39 mouse cellular contexts compared by ENCODE assay signal in the genomic region with DNA sequence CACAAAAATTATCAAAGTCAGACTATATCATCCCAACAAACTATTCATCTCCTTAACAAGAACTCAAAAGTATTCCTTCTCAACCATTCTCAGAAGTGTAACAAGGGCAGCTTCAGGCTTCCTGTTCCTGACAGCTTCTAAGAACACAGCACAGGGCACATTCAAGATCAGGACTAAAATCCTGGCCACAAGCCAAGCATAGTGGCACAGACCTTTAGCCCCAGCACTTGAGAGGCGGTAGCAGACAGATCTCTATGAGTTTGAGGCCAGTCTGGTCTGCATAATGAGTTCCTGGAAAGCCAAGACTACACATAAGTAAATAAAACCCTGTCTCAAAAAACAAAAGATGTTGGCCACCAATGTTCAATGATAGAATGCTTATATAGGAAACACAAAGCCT. TPM values are rescaled to one million over a fixed set of nuclear protein-coding genes. Genes with fewer than 3 reads are reported as not detected.
A peak's percentile ranks its signal among the peaks of the same experiment; 100 is the strongest.
DNase-seq lines count a peak whose midpoint lies in the region; ATAC-seq and TF ChIP-seq lines count a peak whose summit lies in the region.
"Had no signal": no experiment of that assay in that cellular context is flagged by ENCODE, and none has a peak within 500 bp of the region (broad histone marks: within the 10 kb centered on the region; RNA-seq: fewer than 3 reads in every experiment).

No protein-coding gene starts in this region.

- H3K9me3 ChIP-seq in kidney, embryonic 16.5 days (ENCODE audit: low read length), result no peaks in the 10 kb centered on the region
- H3K9me3 ChIP-seq: G1E; heart, embryonic 15.5 days; hindbrain, embryonic 12.5 days; intestine, embryonic 15.5 days; limb, embryonic 13.5 days; midbrain, embryonic 13.5 days; neural tube, embryonic 15.5 days had no signal

- peak; percentile 72 for DNase-seq in kidney, adult 11 months
- DNase-seq in 416B (ENCODE audit: low read depth) (peak; percentile 43), adipocyte (ENCODE audit: low spot score) (peak; percentile 15)
- DNase-seq in kidney, postnatal 14 days, result peak; percentile 78
- DNase-seq in left cerebral cortex, adult 2 months (ENCODE audit: extremely low spot score in 1 of 2, low spot score in 2 of 2), result no peak
- DNase-seq: adrenal gland, postnatal 25 days; B cell, adult 2 months; cerebellum, adult 8-10 months; cerebellum, postnatal 36 days; gastrocnemius, postnatal 14 days; lung, postnatal 36 days; retina, postnatal 1 day; right cerebral cortex, postnatal 25 days; thymus, adult 18-20 months; thymus, postnatal 4 days had no signal

- no peak overlapping the region for H3K4me3 ChIP-seq in kidney, embryonic 16.5 days (ENCODE audit: low read length)
- no peak overlapping the region for H3K4me3 ChIP-seq in left cerebral cortex, adult 2 months
- H3K4me3 ChIP-seq: heart, embryonic 15.5 days; hindbrain, embryonic 12.5 days; intestine, embryonic 15.5 days; layer of hippocampus, adult 2 months; limb, embryonic 13.5 days; midbrain, embryonic 13.5 days; neural tube, embryonic 15.5 days had no signal

- peaks cover 58% of the 10 kb centered on the region for H3K36me3 ChIP-seq in kidney, embryonic 16.5 days (ENCODE audit: insufficient read depth, low read length)

- H3K27me3 ChIP-seq in kidney, embryonic 16.5 days (ENCODE audit: insufficient read depth, low read length), result no peaks in the 10 kb centered on the region
- H3K27me3 ChIP-seq: heart, embryonic 15.5 days; hindbrain, embryonic 12.5 days; intestine, embryonic 15.5 days; limb, embryonic 13.5 days; midbrain, embryonic 13.5 days; neural tube, embryonic 15.5 days; Patski had no signal

- 46% methylated on average over 1 of the region's 1 CpGs for WGBS in kidney, embryonic 16.5 days

- H3K4me1 ChIP-seq in kidney, embryonic 16.5 days (ENCODE audit: insufficient read depth, low read length), result no peaks in the 10 kb centered on the region
- H3K4me1 ChIP-seq: hindbrain, embryonic 12.5 days; midbrain, embryonic 13.5 days had no signal

- no peak for TF ChIP-seq CTCF in left cerebral cortex, adult 2 months (IDR thresholded peaks at IDR 0.05)

- no peak overlapping the region for H3K4me2 ChIP-seq in kidney, embryonic 16.5 days (replicated peaks; ENCODE audit: low read depth, low read length)
- H3K4me2 ChIP-seq: heart, embryonic 15.5 days; hindbrain, embryonic 12.5 days; intestine, embryonic 15.5 days; limb, embryonic 13.5 days; liver, embryonic 11.5 days; midbrain, embryonic 13.5 days; neural tube, embryonic 15.5 days had no signal

- intact Hi-C loops in left cerebral cortex, adult 2 months (cut with DNase I), result no loop called here

- H3K9ac ChIP-seq in kidney, embryonic 16.5 days (replicated peaks; ENCODE audit: low read length), result no peak overlapping the region
- H3K9ac ChIP-seq: heart, embryonic 15.5 days; hindbrain, embryonic 12.5 days; intestine, embryonic 15.5 days; limb, embryonic 13.5 days; midbrain, embryonic 13.5 days; neural tube, embryonic 15.5 days had no signal

- H3K27ac ChIP-seq in kidney, embryonic 16.5 days (ENCODE audit: low read length), result no peak overlapping the region
- H3K27ac ChIP-seq in left cerebral cortex, adult 2 months, result no peak overlapping the region
- H3K27ac ChIP-seq: heart, embryonic 15.5 days; hindbrain, embryonic 12.5 days; hindbrain, postnatal 0 days; intestine, embryonic 15.5 days; layer of hippocampus, adult 2 months; limb, embryonic 13.5 days; midbrain, embryonic 13.5 days; neural tube, embryonic 15.5 days had no signal

- ATAC-seq in kidney, embryonic 16.5 days (ENCODE audit: low FRiP score, low TSS enrichment), result no peak
- ATAC-seq in erythroblast, adult 5-6 weeks (replicated peaks; ENCODE audit: low FRiP score, poor library complexity, severe bottlenecking), result no peak
- no peak for ATAC-seq in megakaryocyte progenitor cell, adult 5-6 weeks (replicated peaks; ENCODE audit: poor library complexity)
- ATAC-seq: forebrain, embryonic 14.5 days; hindbrain, postnatal 0 days; intestine, embryonic 15.5 days; midbrain, embryonic 13.5 days; Patski had no signal

RNA-seq across cellular contexts. Expression of a gene that starts 10.4 kb away (rescaled TPM):
- polyA plus RNA-seq in kidney, embryonic 16.5 days (2015; fragmentation: Nextera tagmentation; extraction: Ambion mirVana), result 172 and 186 TPM in 2 replicates
- total RNA-seq in erythroblast, adult 5-6 weeks (2015; ENCODE audit: low replicate concordance), result 29.7 and 39.2 TPM in 2 replicates
- total RNA-seq in erythroblast, adult 5-6 weeks (2017; ENCODE audit: low replicate concordance), result 21.2 and 24.8 TPM in 2 replicates
- 92.6 and 99.4 TPM in 2 replicates for total RNA-seq in megakaryocyte progenitor cell, adult 5-6 weeks (2015)
- 110 TPM in 2 replicates for total RNA-seq in megakaryocyte progenitor cell, adult 5-6 weeks (2017)
- 10 to 100 TPM; 83.8 to 83.9 TPM for total RNA-seq in left cerebral cortex, adult 2 months (2021)

RNA-seq across cellular contexts. Expression of a gene that starts 33.6 kb away (rescaled TPM):
- not detected in 2 replicates for polyA plus RNA-seq in kidney, embryonic 16.5 days (2015; fragmentation: Nextera tagmentation; extraction: Ambion mirVana)
- total RNA-seq in erythroblast, adult 5-6 weeks (2015; ENCODE audit: low replicate concordance), result not detected in 2 replicates
- not detected in 2 replicates for total RNA-seq in erythroblast, adult 5-6 weeks (2017; ENCODE audit: low replicate concordance)
- not detected in 2 replicates for total RNA-seq in megakaryocyte progenitor cell, adult 5-6 weeks (2015)
- total RNA-seq in megakaryocyte progenitor cell, adult 5-6 weeks (2017), result not detected in 2 replicates
- total RNA-seq in left cerebral cortex, adult 2 months (2021), result not detected
- total RNA-seq: adrenal gland, adult 18-20 months; adrenal gland, postnatal 25 days; gastrocnemius, postnatal 14 days; granulocyte monocyte progenitor cell, adult 5-6 weeks; heart, postnatal 25 days; hindbrain, postnatal 0 days; layer of hippocampus, adult 2 months; layer of hippocampus, postnatal 14 days; megakaryocyte-erythroid progenitor cell, adult 5-6 weeks had no signal
- polyA plus RNA-seq: embryonic facial prominence, embryonic 11.5 days; forebrain, embryonic 14.5 days; G1E; heart, embryonic 15.5 days; liver, embryonic 11.5 days; liver, embryonic 16.5 days; lung, embryonic 16.5 days; stomach, embryonic 16.5 days had no signal

RNA-seq across cellular contexts. Expression of a gene that starts 44.6 kb away (rescaled TPM):
- polyA plus RNA-seq in kidney, embryonic 16.5 days (2015; fragmentation: Nextera tagmentation; extraction: Ambion mirVana), result 23.1 and 24.3 TPM in 2 replicates
- total RNA-seq in erythroblast, adult 5-6 weeks (2015; ENCODE audit: low replicate concordance), result not detected in 2 replicates
- 0.68 and 1.1 TPM in 2 replicates for total RNA-seq in erythroblast, adult 5-6 weeks (2017; ENCODE audit: low replicate concordance)
- 10.8 and 14.2 TPM in 2 replicates for total RNA-seq in megakaryocyte progenitor cell, adult 5-6 weeks (2015)
- total RNA-seq in megakaryocyte progenitor cell, adult 5-6 weeks (2017), result 9.1 and 11.2 TPM in 2 replicates
- 10 to 100 TPM; 15.5 to 16.3 TPM for total RNA-seq in left cerebral cortex, adult 2 months (2021)

Comparison
In these comparisons a context has a peak if more than half of its experiments do, and no peak if none do; other contexts are left out.
1. DNase-seq: peak in kidney, adult 11 months (single experiment), 416B (single experiment), adipocyte (single experiment) and kidney, postnatal 14 days (single experiment); none in left cerebral cortex, adult 2 months (0 of 2).
2. RNA of a gene that starts 44.6 kb away (total RNA-seq): 15.5 to 16.3 TPM in left cerebral cortex, adult 2 months and 9.1 to 14.2 TPM in megakaryocyte progenitor cell, adult 5-6 weeks; 0.68 to 1.1 TPM in erythroblast, adult 5-6 weeks; every median in the first group is over 4 times any median in the second.